Mouse (Mus musculus) CH12.LX (cell line): ENCODE results near the gene Gm45208. TPM values are rescaled to one million over a fixed set of nuclear protein-coding genes. Genes with fewer than 3 reads are reported as not detected.
"Not testable (repeated sequence)": the region's sequence is repeated elsewhere in the genome, so short reads cannot be mapped to it uniquely, and the experiment has no call there.

Source experiments
- DNase-seq: peaks from one replicate; pipeline ENCODE4 v3.0.0-alpha.2; 2013; ENCODE audit errors: extremely low read depth
- H3K27ac ChIP-seq: 2 replicates; pipeline ENCODE4 v1.5.1; 2012; ENCODE audit warnings: low read depth, mild to moderate bottlenecking, control low read depth, moderate library complexity; ENCODE audit not compliant: insufficient read depth
- H3K27me3 ChIP-seq: replicated peaks from 2 replicates; pipeline ENCODE3; 2012; ENCODE audit warnings: inconsistent platforms
- H3K36me3 ChIP-seq, 2 experiments: replicated peaks in 1 of 2; 2 replicates each; pipeline versions ENCODE3 to v1.6.1; 2012; ENCODE audit warnings: inconsistent platforms in 1 of 2, low read length in 1 of 2, mild to moderate bottlenecking in 1 of 2, mixed read lengths in 1 of 2, moderate library complexity in 1 of 2; ENCODE audit not compliant: control insufficient read depth in 1 of 2, insufficient read depth in 1 of 2
- H3K4me1 ChIP-seq, 2 experiments: 2 replicates each; pipeline ENCODE4 v1.6.1; 2012; ENCODE audit warnings: inconsistent platforms in 1 of 2, moderate library complexity in 1 of 2; ENCODE audit not compliant: insufficient read depth in 2 of 2, control insufficient read depth in 1 of 2
- H3K4me2 ChIP-seq: 2 replicates; pipeline ENCODE4 v1.6.1; 2012; ENCODE audit warnings: low read depth, mild to moderate bottlenecking, control low read depth; ENCODE audit not compliant: poor library complexity, insufficient read depth, severe bottlenecking
- H3K4me3 ChIP-seq, 3 experiments: fragments of 150-350 bp in 1 of 3; sonication (generic) in 1 of 3; replicated peaks in 1 of 3; 2 replicates each; pipeline versions ENCODE3 to v1.5.1; 2011 to 2012; ENCODE audit warnings: low read depth in 2 of 3, low read length in 2 of 3, mild to moderate bottlenecking in 2 of 3, moderate library complexity in 2 of 3, control low read depth in 1 of 3, improper control_type of control experiment in 1 of 3, inconsistent platforms in 1 of 3, mixed read lengths in 1 of 3; ENCODE audit not compliant: poor library complexity in 1 of 3
- H3K79me2 ChIP-seq: replicated peaks from 2 replicates; pipeline ENCODE4 v1.6.1; 2012; ENCODE audit warnings: mild to moderate bottlenecking, moderate library complexity; ENCODE audit not compliant: control insufficient read depth, poor library complexity, insufficient read depth, severe bottlenecking; ENCODE audit errors: extremely low read depth
- H3K9ac ChIP-seq: 2 replicates; pipeline ENCODE4 v1.6.1; 2012; ENCODE audit warnings: low read depth, mild to moderate bottlenecking, control low read depth, moderate library complexity; ENCODE audit not compliant: insufficient read depth
- H3K9me3 ChIP-seq: replicated peaks from 2 replicates; pipeline ENCODE3; 2012; ENCODE audit warnings: low read length, inconsistent platforms, mixed read lengths
- BHLHE40 ChIP-seq: IDR thresholded peaks from 2 replicates; pipeline ENCODE4 v1.6.1; 2011; ENCODE audit warnings: mild to moderate bottlenecking, low read depth, low read length, improper control_type of control experiment
- CHD1 ChIP-seq: IDR thresholded peaks from 2 replicates; pipeline ENCODE4 v1.6.1; 2012; ENCODE audit warnings: low read depth, low read length, improper control_type of control experiment, inconsistent platforms
- ELF1 ChIP-seq: IDR thresholded peaks from 2 replicates; pipeline ENCODE4 v1.6.1; 2014; ENCODE audit warnings: low read depth, mild to moderate bottlenecking, inconsistent platforms, low read length, improper control_type of control experiment
- ETS1 ChIP-seq: conservative IDR thresholded peaks from 2 replicates; pipeline ENCODE4 v1.6.1; 2012; ENCODE audit warnings: low read depth, mild to moderate bottlenecking, inconsistent platforms, low read length, improper control_type of control experiment, moderate library complexity
- HCFC1 ChIP-seq: IDR thresholded peaks from 2 replicates; pipeline ENCODE4 v1.6.1; 2012; ENCODE audit warnings: low read depth, mild to moderate bottlenecking, inconsistent platforms, low read length, improper control_type of control experiment
- IRF4 ChIP-seq: IDR thresholded peaks from 2 replicates; pipeline ENCODE4 v1.6.1; 2014; ENCODE audit warnings: low read depth, mild to moderate bottlenecking, inconsistent platforms, low read length, improper control_type of control experiment
- MAFK ChIP-seq: IDR thresholded peaks from 2 replicates; pipeline ENCODE4 v1.6.1; 2011; ENCODE audit warnings: low read length, improper control_type of control experiment; ENCODE audit not compliant: insufficient replicate concordance
- MYC ChIP-seq: IDR thresholded peaks from 2 replicates; pipeline ENCODE4 v1.6.1; 2011; ENCODE audit warnings: low read depth, mild to moderate bottlenecking, improper control_type of control experiment, low read length
- NRF1 ChIP-seq: IDR thresholded peaks from 2 replicates; pipeline ENCODE4 v1.6.1; 2014; ENCODE audit warnings: low read depth, mild to moderate bottlenecking, inconsistent platforms, low read length, improper control_type of control experiment, moderate library complexity
- POLR2A ChIP-seq: IDR thresholded peaks from 2 replicates; pipeline ENCODE4 v1.6.1; 2011; ENCODE audit warnings: low read depth, mild to moderate bottlenecking, improper control_type of control experiment, low read length
- POLR2AphosphoS2 ChIP-seq: IDR thresholded peaks from 2 replicates; pipeline ENCODE4 v1.6.1; 2011; ENCODE audit warnings: low read depth, low read length, improper control_type of control experiment
- RAD21 ChIP-seq: IDR thresholded peaks from 2 replicates; pipeline ENCODE4 v1.6.1; 2011; ENCODE audit warnings: low read depth, mild to moderate bottlenecking, low read length, improper control_type of control experiment, moderate library complexity
- TBP ChIP-seq: conservative IDR thresholded peaks from 2 replicates; pipeline ENCODE4 v1.6.1; 2011; ENCODE audit warnings: low read depth, low read length, improper control_type of control experiment
- TCF12 ChIP-seq: IDR thresholded peaks from 2 replicates; pipeline ENCODE4 v1.6.1; 2014; ENCODE audit warnings: low read depth, mild to moderate bottlenecking, inconsistent platforms, low read length, improper control_type of control experiment
- UBTF ChIP-seq: IDR thresholded peaks from 2 replicates; pipeline ENCODE4 v1.6.1; 2012; ENCODE audit warnings: low read depth, mild to moderate bottlenecking, inconsistent platforms, low read length, improper control_type of control experiment, moderate library complexity
- dilution Hi-C: fragments of 300-500 bp; cut with MboI; formaldehyde crosslinking; loops from 2 replicates; pipeline ENCODE4 v1.14.3; 2020; ENCODE audit warnings: low sequenced_read_pairs; ENCODE audit not compliant: extremely low pct_unique_long_range_greater_than_20kb, extremely low pct_ligation_motif_present
- in situ Hi-C: fragments of 300-500 bp; cut with MboI; formaldehyde crosslinking; loops from 3 replicates; pipeline ENCODE4 v1.14.3; 2019; ENCODE audit warnings: low sequenced_read_pairs, low pct_ligation_motif_present, low pct_unique_long_range_greater_than_20kb, mixed read lengths
- polyA plus RNA-seq: library from polyadenylated mRNA; unstranded; fragments of >175 nt; gene quantifications from 2 replicates; pipeline ENCODE4 v1.2.1, GENCODE M21; 2012; ENCODE audit warnings: low read depth; ENCODE audit not compliant: insufficient read length
- total RNA-seq, 2 experiments: library from RNA; depleted of rRNA; stranded (reverse); fragments of 300-350 nt in 1 of 2; fragments of >200 nt in 1 of 2; gene quantifications; 2 replicates each; pipeline ENCODE4 v1.2.3; 2012 to 2014

Gene Gm45208
- total and polyA plus RNA-seq, 3 experiments, result 0.47 to 13.0 TPM; not detected in 1

DNA sequence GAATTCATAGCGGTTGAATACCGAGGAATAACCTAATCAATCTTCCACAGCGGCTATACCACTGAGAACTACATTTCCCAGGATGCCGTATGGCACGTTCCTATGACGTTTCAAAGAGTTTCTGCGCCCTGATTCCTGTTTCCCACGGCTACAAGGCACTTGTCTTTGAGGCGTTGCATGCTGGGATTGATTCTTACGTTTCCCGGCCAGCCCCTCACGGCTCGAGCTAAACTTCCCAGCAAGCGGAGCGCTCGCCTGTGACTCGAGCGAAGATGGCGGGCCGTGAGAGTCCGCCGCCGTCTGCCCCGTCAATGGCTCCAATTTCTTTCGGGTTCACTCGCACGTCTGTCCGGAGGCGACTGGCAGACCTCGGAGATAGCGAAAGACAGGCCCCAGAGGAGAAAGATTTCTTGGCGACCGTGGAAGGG, 25.1 kb upstream of the Gm45208 start, which contains the start of gene Gpkow (continued):
- TF ChIP-seq UBTF (no peak), POLR2AphosphoS2 (peak; percentile 38; the same call in 1 of the 2 replicates), ELF1 (peak; percentile 89), MAFK (no peak), HCFC1 (peak; percentile 100), TBP (0 out of 2 replicates have a peak, but pooled peaks have one; percentile 19), ETS1 (0 out of 2 replicates have a peak, but pooled peaks have one; percentile 36), TCF12 (0 out of 2 replicates have a peak, but pooled peaks have one; percentile 32), BHLHE40 (peak; percentile 85), IRF4 (0 out of 2 replicates have a peak, but pooled peaks have one; percentile 30), RAD21 (no peak), POLR2A (peak; percentile 83)

DNA sequence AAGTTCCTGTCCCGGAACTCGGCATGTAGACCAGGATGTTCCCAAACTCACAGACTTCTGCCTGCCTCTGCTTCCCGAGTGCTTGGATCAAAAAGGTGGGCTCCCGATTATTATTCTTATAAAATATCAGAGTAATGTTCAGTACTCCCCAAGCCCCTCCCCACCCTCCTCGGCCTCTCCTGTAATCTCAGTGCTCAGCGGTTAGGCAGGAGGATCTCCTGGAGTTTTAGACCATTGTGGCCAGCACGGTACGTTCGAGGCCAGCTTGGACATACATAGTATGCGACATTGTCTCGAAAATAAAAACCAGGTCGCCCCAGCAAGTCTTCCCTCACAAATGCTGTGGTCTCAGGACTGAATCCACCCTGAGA, 8.3 kb upstream of the Gm45208 start:
- Histone ChIP-seq H3K4me3 (peak overlapping the region; percentile 47 to 57 (median 53)), H3K4me2 (peak overlapping the region; percentile 44; the same call in 1 of the 2 replicates), H3K9ac (peak overlapping the region; percentile 76; the same call in 1 of the 2 replicates)
- H3K79me2 ChIP-seq, DNase-seq, in situ Hi-C loops, H3K4me1 ChIP-seq, H3K36me3 ChIP-seq, H3K9me3 ChIP-seq, H3K27ac ChIP-seq, H3K27me3 ChIP-seq, dilution Hi-C loops: not testable (repeated sequence)

GRCm38 (mm10) chrX:7714135-7714899, 7.7 kb upstream of the Gm45208 start, which contains the start of gene Wdr45:
Wdr45 (plus strand) TSS chrX:7714333.
- peak within 1 kb of the TSS; percentile 60 for H3K27ac ChIP-seq

DNA sequence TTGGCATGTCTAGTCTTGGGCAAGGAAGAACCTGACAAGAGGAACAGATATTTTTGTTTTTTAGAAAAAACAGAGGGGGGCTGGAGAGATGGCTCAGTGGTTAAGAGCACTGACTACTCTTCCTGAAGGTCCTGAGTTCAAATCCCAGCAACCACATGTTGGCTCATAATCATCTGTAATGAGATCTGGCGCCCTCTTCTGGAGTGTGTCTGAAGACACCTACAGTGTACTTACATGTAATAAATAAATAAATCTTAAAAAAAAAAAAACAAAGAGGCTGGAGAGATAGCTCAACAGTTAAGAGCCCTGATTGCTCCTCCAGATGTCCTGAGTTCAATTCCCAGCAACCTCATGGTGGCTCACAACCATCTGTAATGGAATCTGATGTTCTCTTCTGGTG, 6.0 kb upstream of the Gm45208 start:
- in situ Hi-C loops, H3K4me1 ChIP-seq, H3K4me3 ChIP-seq, dilution Hi-C loops, H3K4me2 ChIP-seq, H3K9me3 ChIP-seq, H3K9ac ChIP-seq, H3K27ac ChIP-seq, H3K36me3 ChIP-seq, H3K27me3 ChIP-seq, H3K79me2 ChIP-seq, DNase-seq: not testable (repeated sequence)

More at GRCm38 (mm10) chrX:7714135-7714899, 7.7 kb upstream of the Gm45208 start, which contains the start of gene Wdr45:
- H3K79me2 ChIP-seq, H3K27me3 ChIP-seq, H3K4me1 ChIP-seq, dilution Hi-C loops, H3K9me3 ChIP-seq, in situ Hi-C loops, H3K36me3 ChIP-seq: not testable (repeated sequence)
- DNase-seq, result peak; percentile 96
- peak within 1 kb of the TSS; percentile 76 for H3K9ac ChIP-seq
- TF ChIP-seq NRF1 (peak; percentile 94), ELF1 (peak; percentile 50), TBP (0 out of 2 replicates have a peak, but pooled peaks have one; percentile 20), POLR2A (peak; percentile 67), CHD1 (peak; percentile 72; the same call in 1 of the 2 replicates), MYC (0 out of 2 replicates have a peak, but pooled peaks have one; percentile 26)
- H3K4me2 ChIP-seq, result peak within 1 kb of the TSS; percentile 46
- H3K4me3 ChIP-seq, result peak within 1 kb of the TSS; percentile 47 to 57 (median 57)
